Mouse (Mus musculus) heart, adult 2 months (tissue): ENCODE data around the gene Zfp952.

Experiments
- CTCF ChIP-seq: fragments of 200-600 bp; IDR thresholded peaks from 2 replicates; pipeline ENCODE4 v1.8.1; 2022; ENCODE audit warnings: antibody characterized with exemption, mild to moderate bottlenecking, moderate library complexity
- EP300 ChIP-seq: fragments of 200-500 bp; IDR thresholded peaks from 2 replicates; pipeline ENCODE4 v1.6.1; 2011; ENCODE audit warnings: low read depth, low read length, control low read depth; ENCODE audit not compliant: insufficient read depth
- POLR2A ChIP-seq: fragments of 200-500 bp; IDR thresholded peaks from 2 replicates; pipeline ENCODE4 v1.6.1; 2011; ENCODE audit warnings: mild to moderate bottlenecking, low read depth, low read length, control low read depth; ENCODE audit not compliant: insufficient read depth

GRCm38 (mm10) chr17:32986301-32986700 lies 6.6 kb upstream of the Zfp952 start:
- TF ChIP-seq CTCF = no peak
- TF ChIP-seq POLR2A = no peak
- no peak for TF ChIP-seq EP300
